Mouse (Mus musculus): ENCODE data around the gene Atp11a. TPM values are rescaled to one million over a fixed set of nuclear protein-coding genes. Genes with fewer than 3 reads are reported as not detected.

Atp11a gene
- polyA plus RNA-seq, 1 experiment = 23.2 TPM

DNA sequence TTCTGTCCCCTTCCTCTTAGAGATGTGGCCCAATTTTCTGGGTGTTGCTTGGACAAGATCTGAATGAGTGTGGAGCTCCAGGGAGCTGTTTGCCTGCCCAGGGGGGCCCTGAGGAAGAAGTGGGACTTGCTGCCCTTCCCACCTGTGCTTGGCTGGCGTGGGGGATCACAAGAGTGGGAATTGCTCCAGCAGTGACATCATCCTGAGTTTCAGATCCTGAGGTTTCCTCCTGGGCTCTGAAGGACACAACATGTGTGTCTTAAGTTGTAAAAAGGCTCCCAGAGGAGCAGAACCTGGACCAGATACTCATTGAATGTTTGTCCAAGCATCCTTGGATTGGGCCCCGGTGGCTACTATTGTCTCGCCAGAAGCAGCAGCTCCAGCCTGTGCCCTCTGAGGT is 160.2 kb downstream of the Atp11a start:
- Histone ChIP-seq H3K4me3 (ENCODE audit: extremely low read depth, insufficient read depth, insufficient read length) (no peak overlapping the region), H3K27ac (ENCODE audit: insufficient read depth, low read length) (no peak overlapping the region), H3K27me3 (ENCODE audit: control insufficient read depth, insufficient read depth, low read length) (no peaks in the 10 kb centered on the region; the same call in 1 of the 2 replicates), H3K36me3 (ENCODE audit: control insufficient read depth, insufficient read depth, low read length) (no peaks in the 10 kb centered on the region), H3K4me1 (ENCODE audit: control insufficient read depth, insufficient read depth, insufficient read length) (no peaks in the 10 kb centered on the region)
- TF ChIP-seq CTCF (IDR thresholded peaks at IDR 0.05; ENCODE audit: extremely low read depth, insufficient read depth, insufficient read length, insufficient replicate concordance) (no peak), POLR2A (IDR thresholded peaks at IDR 0.05; ENCODE audit: low read depth, low read length) (no peak)
- 84% methylated on average over 3 of the region's 3 CpGs for WGBS
- no peak for DNase-seq (ENCODE audit: low read depth in 1 of 2, low spot score in 2 of 2)

DNA sequence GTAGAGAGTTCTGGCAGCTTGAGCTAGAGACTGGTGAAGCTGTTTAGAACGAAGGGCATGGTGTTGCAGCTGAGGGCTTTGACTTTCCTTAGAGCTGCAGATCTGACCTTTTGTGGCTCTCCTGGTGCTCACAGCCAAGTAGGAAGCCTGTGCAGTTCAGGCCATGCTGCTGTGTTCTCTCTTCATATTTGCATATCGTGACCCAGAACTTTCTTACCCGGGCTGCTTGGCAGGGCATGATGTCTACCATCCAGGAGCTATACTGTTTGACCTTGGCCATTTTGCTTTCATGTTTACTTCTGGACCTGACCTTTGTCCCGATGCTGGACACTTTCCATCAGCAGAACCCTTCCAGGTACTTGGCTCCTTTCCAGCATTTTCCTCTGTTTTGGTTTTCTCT is 161.0 kb downstream of the Atp11a start:
- DNase-seq (ENCODE audit: low read depth in 1 of 2, low spot score in 2 of 2) = no peak
- no peaks in the 10 kb centered on the region for H3K4me1 ChIP-seq (ENCODE audit: control insufficient read depth, insufficient read depth, insufficient read length)
- WGBS = 78% methylated on average over 4 of the region's 4 CpGs
- TF ChIP-seq CTCF (IDR thresholded peaks at IDR 0.05; ENCODE audit: extremely low read depth, insufficient read depth, insufficient read length, insufficient replicate concordance) (no peak), POLR2A (IDR thresholded peaks at IDR 0.05; ENCODE audit: low read depth, low read length) (no peak)
- H3K27ac ChIP-seq (ENCODE audit: insufficient read depth, low read length) = no peak overlapping the region
- no peaks in the 10 kb centered on the region; the same call in 1 of the 2 replicates for H3K27me3 ChIP-seq (ENCODE audit: control insufficient read depth, insufficient read depth, low read length)
- no peaks in the 10 kb centered on the region for H3K36me3 ChIP-seq (ENCODE audit: control insufficient read depth, insufficient read depth, low read length)
- H3K4me3 ChIP-seq (ENCODE audit: extremely low read depth, insufficient read depth, insufficient read length) = no peak overlapping the region

Other genes starting within 250 kb of the Atp11a start
- gene Spaca7, start 184.0 kb upstream of the Atp11a start, polyA plus RNA-seq (2012; rRNA removed) = not detected in 2 replicates
- gene Tubgcp3, start 84.8 kb upstream of the Atp11a start, polyA plus RNA-seq (2012; rRNA removed) = 38.4 and 54.2 TPM in 2 replicates
- 2.7 and 2.9 TPM in 2 replicates for gene Mcf2l, start 116.8 kb downstream of the Atp11a start, polyA plus RNA-seq (2012; rRNA removed)

All from spleen, adult 2 months (tissue).